Mouse (Mus musculus): Measurements from ENCODE around the gene Kcnh1. TPM values are rescaled to one million over a fixed set of nuclear protein-coding genes. Genes with fewer than 3 reads are reported as not detected.

Kcnh1 gene
- polyA plus RNA-seq, 1 experiment from 2014 or later = 0.81 TPM

GRCm38 (mm10) chr1:192485030-192485429, 294.5 kb downstream of the Kcnh1 start:
- Histone ChIP-seq H3K36me3 (ENCODE audit: poor library complexity, severe bottlenecking) (no peaks in the 10 kb centered on the region), H3K4me3 (no peak overlapping the region), H3K4me1 (no peaks in the 10 kb centered on the region), H3K27me3 (no peaks in the 10 kb centered on the region), H3K27ac (no peak overlapping the region), H3K9ac (no peak overlapping the region), H3K9me3 (replicated peaks) (no peaks in the 10 kb centered on the region), H3K4me2 (no peak overlapping the region)
- WGBS = 78% methylated on average over 3 of the region's 3 CpGs
- ATAC-seq = no peak

DNA sequence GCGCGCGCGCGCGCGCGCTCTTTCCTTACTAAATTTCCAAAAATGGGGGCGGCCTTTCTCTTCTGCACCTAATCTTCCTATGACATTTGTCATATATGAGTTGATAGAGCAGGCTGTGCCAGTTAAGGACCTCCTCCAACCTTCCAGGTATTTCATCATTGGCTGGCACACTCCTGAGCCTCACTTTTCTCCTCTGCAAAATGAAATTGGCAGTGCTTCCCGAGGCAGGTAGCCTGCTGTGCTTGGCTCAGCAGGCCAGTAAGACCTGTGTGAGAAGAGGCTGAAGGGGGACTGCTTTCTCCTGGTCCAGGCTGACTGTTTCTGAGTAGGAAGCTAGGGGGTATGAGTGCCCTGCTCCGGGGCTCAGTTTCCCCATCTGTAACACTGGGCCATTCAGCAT, 297.0 kb downstream of the Kcnh1 start:
- H3K4me2 ChIP-seq = no peak overlapping the region
- no peak overlapping the region for H3K9ac ChIP-seq
- 92% methylated on average over 11 of the region's 11 CpGs for WGBS
- no peaks in the 10 kb centered on the region for H3K36me3 ChIP-seq (ENCODE audit: poor library complexity, severe bottlenecking)
- H3K27me3 ChIP-seq = no peaks in the 10 kb centered on the region
- H3K4me1 ChIP-seq = no peaks in the 10 kb centered on the region
- no peak for ATAC-seq
- H3K4me3 ChIP-seq = no peak overlapping the region
- H3K27ac ChIP-seq = no peak overlapping the region
- no peaks in the 10 kb centered on the region for H3K9me3 ChIP-seq (replicated peaks)

DNA sequence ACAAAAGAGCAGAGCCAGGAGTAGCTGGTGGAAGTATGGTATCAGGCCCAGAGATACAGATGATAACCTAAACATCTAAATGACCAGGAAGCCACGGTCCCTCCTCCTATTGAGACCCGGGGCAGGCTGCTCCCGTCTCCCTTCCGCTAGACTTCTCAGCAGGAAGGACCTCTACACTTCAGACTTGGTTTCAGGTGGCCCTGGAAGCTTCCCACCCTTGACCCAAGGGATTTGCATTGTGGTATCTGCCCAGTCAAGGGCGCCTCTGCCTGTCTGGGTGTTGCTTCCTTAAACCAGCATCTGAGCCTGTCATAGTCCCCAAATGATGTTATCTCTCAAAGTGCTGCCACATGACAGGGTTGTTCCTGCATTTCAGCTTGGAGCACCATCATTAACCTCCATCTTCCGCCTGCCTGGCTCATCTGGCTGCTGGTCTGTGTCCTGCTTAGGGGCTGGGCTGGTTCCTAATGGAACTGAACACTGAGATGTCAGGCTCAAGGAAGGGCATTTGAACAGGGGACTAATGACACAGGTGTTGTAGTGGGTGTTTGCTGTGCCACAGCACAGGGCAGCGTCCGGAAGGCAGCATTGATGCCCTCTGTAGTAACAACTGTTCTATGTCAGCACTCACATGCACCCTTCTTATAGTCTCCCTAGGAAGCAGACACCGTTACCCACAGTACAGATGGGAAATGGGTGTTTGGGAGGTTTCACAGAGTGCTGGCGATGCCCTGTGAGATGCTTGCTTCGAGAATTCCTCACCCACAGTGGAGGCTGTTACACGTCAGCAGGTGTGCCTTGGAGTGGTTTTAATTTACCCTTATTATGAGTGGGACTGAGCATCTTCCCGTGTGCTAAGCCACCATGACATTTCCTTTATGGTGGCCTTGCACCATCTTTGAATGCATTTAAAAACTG, 299.6 kb downstream of the Kcnh1 start:
- no peaks in the 10 kb centered on the region for H3K27me3 ChIP-seq
- no peaks in the 10 kb centered on the region for H3K36me3 ChIP-seq (ENCODE audit: poor library complexity, severe bottlenecking)
- H3K27ac ChIP-seq = no peak overlapping the region
- no peaks in the 10 kb centered on the region for H3K4me1 ChIP-seq
- WGBS = 82% methylated on average over 13 of the region's 13 CpGs
- H3K9ac ChIP-seq = no peak overlapping the region
- no peaks in the 10 kb centered on the region for H3K9me3 ChIP-seq (replicated peaks)
- no peak overlapping the region for H3K4me3 ChIP-seq
- H3K4me2 ChIP-seq = no peak overlapping the region
- no peak for ATAC-seq

- Histone ChIP-seq H3K4me3 (no peak overlapping the region), H3K9ac (no peak overlapping the region), H3K36me3 (ENCODE audit: poor library complexity, severe bottlenecking) (no peaks in the 10 kb centered on the region), H3K4me2 (no peak overlapping the region), H3K9me3 (replicated peaks) (no peaks in the 10 kb centered on the region), H3K27ac (no peak overlapping the region), H3K4me1 (no peaks in the 10 kb centered on the region), H3K27me3 (no peaks in the 10 kb centered on the region)
- no peak for ATAC-seq
- WGBS = 93% methylated on average over 2 of the region's 2 CpGs
Observed at GRCm38 (mm10) chr1:192497505-192497904, 306.9 kb downstream of the Kcnh1 start.

DNA sequence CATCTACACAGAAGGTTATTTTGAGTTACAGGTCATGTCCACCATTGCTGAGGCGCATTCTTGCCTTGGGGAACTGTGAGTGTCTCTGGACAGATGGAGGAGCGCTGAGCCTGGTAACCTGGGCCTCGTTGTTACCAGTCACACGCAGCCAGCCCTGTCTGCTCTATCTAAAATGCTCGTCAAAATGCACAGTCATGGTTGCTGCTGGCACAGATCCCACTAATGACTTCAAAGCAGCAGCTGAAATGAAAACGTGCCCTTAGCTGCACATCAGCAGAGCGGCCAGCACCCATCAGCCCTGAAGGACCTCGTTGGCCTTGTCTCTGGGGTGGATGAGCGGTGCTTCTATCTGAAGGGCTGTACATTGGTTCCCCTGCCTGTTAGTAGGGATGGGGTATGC, 311.4 kb downstream of the Kcnh1 start:
- Histone ChIP-seq H3K36me3 (ENCODE audit: poor library complexity, severe bottlenecking) (no peaks in the 10 kb centered on the region), H3K27me3 (no peaks in the 10 kb centered on the region), H3K27ac (no peak overlapping the region), H3K4me2 (no peak overlapping the region), H3K9me3 (replicated peaks) (no peaks in the 10 kb centered on the region), H3K4me3 (no peak overlapping the region), H3K9ac (no peak overlapping the region), H3K4me1 (no peaks in the 10 kb centered on the region)
- WGBS = 69% methylated on average over 9 of the region's 9 CpGs
- ATAC-seq = no peak

DNA sequence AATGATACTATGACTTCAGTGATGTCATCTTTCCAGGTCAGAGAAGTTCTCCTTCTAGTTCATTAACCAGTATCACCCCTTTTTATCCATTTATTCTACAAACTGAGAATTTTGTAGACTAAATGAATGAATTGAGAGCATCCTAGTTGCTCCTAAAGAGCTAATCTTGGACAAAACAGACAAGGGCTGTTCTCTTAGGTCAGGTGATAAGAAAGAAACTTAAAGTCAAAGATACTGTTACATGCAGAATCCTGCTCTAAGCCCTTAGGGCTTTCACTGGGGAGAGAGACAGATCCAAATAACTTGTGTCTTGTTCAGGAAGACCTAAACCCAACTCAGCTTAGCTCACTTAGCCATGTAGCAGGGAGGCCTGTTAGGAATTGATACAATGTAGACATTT, 312.3 kb downstream of the Kcnh1 start:
- no peaks in the 10 kb centered on the region for H3K9me3 ChIP-seq (replicated peaks)
- no peaks in the 10 kb centered on the region for H3K27me3 ChIP-seq
- no peak for ATAC-seq
- H3K4me3 ChIP-seq = no peak overlapping the region
- H3K27ac ChIP-seq = no peak overlapping the region
- H3K4me1 ChIP-seq = no peaks in the 10 kb centered on the region
- H3K4me2 ChIP-seq = no peak overlapping the region
- no peaks in the 10 kb centered on the region for H3K36me3 ChIP-seq (ENCODE audit: poor library complexity, severe bottlenecking)
- H3K9ac ChIP-seq = no peak overlapping the region

DNA sequence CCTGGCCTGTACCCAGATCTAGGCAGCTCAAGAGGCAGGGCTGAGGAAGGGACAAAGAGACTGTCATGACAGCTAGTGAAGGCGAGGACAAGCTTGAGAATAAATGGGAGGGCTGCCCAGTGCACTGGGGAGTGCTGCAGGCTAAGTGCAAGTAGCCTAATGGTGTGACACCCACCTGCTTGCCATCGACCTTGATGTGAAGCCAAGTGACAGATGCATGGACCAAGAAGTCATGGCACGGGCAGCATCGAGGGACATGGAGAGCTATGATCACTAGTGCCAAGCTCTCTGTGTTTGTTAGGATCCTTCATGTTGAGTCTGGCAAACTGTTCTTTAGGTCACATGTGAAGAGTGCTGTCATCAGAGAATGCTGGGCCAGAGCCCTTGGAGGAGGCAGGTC, 313.1 kb downstream of the Kcnh1 start:
- no peaks in the 10 kb centered on the region for H3K36me3 ChIP-seq (ENCODE audit: poor library complexity, severe bottlenecking)
- no peak overlapping the region for H3K9ac ChIP-seq
- H3K4me3 ChIP-seq = no peak overlapping the region
- H3K9me3 ChIP-seq (replicated peaks) = no peaks in the 10 kb centered on the region
- H3K27me3 ChIP-seq = no peaks in the 10 kb centered on the region
- 88% methylated on average over 4 of the region's 4 CpGs for WGBS
- no peak for ATAC-seq
- no peak overlapping the region for H3K4me2 ChIP-seq
- no peak overlapping the region for H3K27ac ChIP-seq
- no peaks in the 10 kb centered on the region for H3K4me1 ChIP-seq

DNA sequence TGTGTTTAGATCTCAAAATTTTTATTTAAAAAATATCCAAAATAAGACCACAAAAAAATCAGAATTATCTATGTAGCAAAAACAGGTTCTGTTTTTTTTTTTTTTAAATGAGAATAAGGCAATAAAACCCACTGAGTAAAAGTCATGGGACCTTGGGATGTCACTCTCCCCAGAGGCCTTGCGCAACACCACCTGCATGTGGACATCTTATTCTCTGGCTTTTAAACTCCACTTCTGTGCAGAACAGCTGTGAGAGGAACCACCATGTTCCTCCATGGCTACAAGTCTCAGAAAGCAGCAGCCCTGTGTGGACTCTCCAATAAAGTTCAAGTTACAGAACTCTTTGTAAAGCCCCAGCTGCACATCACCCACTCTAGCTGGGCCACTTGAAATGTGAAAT, 322.2 kb downstream of the Kcnh1 start:
- 97% methylated on average over 1 of the region's 1 CpGs for WGBS
- H3K4me2 ChIP-seq = no peak overlapping the region
- no peak for ATAC-seq
- no peaks in the 10 kb centered on the region for H3K4me1 ChIP-seq
- no peak overlapping the region for H3K9ac ChIP-seq
- H3K27ac ChIP-seq = no peak overlapping the region
- H3K4me3 ChIP-seq = no peak overlapping the region
- H3K36me3 ChIP-seq (ENCODE audit: poor library complexity, severe bottlenecking) = no peaks in the 10 kb centered on the region
- no peaks in the 10 kb centered on the region for H3K27me3 ChIP-seq
- no peaks in the 10 kb centered on the region for H3K9me3 ChIP-seq (replicated peaks)

DNA sequence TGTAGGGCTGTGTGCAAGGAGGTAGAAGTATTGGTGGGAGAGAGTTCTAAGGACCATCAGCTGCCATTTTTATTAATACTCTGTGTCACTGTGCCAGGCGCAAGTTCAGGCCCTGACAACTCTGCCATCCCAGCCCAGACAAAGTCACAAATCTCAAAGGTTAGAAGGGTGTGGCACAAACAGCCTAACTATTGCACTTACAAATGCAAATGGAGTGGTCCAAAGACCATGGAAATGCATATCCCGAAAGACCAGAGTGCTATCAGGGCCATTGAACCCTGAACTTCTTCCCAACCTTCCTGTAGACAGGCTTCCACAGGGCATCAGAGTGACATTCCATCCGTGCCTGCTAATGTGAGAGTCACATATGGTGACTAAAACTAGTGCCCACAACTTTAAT, 324.8 kb downstream of the Kcnh1 start:
- Histone ChIP-seq H3K4me1 (no peaks in the 10 kb centered on the region), H3K4me2 (no peak overlapping the region), H3K9me3 (replicated peaks) (no peaks in the 10 kb centered on the region), H3K27me3 (no peaks in the 10 kb centered on the region), H3K9ac (no peak overlapping the region), H3K27ac (no peak overlapping the region), H3K36me3 (ENCODE audit: poor library complexity, severe bottlenecking) (no peaks in the 10 kb centered on the region), H3K4me3 (no peak overlapping the region)
- no peak for ATAC-seq
- WGBS = 86% methylated on average over 3 of the region's 3 CpGs

DNA sequence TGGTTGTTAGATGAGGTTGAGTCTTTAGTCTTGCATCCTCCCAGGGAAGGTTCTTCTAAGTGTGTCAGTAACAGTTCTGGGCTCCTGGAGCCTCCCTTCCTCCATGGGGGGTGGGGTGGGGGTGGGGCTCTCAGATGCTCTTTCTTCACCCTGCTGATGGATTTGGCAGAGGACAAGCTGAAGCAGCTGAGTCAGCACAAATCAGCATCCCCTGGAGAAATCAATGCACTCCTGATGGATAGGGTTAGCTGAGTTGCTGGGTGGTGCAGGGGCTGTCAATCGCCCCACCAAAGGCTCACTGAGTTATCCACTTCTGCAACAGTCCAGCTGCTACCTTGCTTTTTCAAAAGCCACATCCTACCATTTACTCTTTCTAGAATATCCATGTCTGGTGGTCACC, 329.1 kb downstream of the Kcnh1 start:
- no peak overlapping the region for H3K4me3 ChIP-seq
- ATAC-seq = no peak
- H3K9ac ChIP-seq = no peak overlapping the region
- H3K9me3 ChIP-seq (replicated peaks) = no peaks in the 10 kb centered on the region
- WGBS = 79% methylated on average over 1 of the region's 1 CpGs
- H3K27ac ChIP-seq = no peak overlapping the region
- no peaks in the 10 kb centered on the region for H3K27me3 ChIP-seq
- H3K4me2 ChIP-seq = no peak overlapping the region
- H3K36me3 ChIP-seq (ENCODE audit: poor library complexity, severe bottlenecking) = no peaks in the 10 kb centered on the region
- H3K4me1 ChIP-seq = peaks cover 23% of the 10 kb centered on the region

- 0 out of 2 replicates have a peak overlapping the region, but pooled peaks have one; percentile 11 for H3K4me2 ChIP-seq
- H3K27ac ChIP-seq = no peak overlapping the region
- no peaks in the 10 kb centered on the region for H3K27me3 ChIP-seq
- peaks cover 23% of the 10 kb centered on the region for H3K4me1 ChIP-seq
- H3K36me3 ChIP-seq (ENCODE audit: poor library complexity, severe bottlenecking) = no peaks in the 10 kb centered on the region
- H3K4me3 ChIP-seq = no peak overlapping the region
- no peaks in the 10 kb centered on the region for H3K9me3 ChIP-seq (replicated peaks)
- 18% methylated on average over 13 of the region's 13 CpGs for WGBS
- ATAC-seq = no peak
- no peak overlapping the region for H3K9ac ChIP-seq
Observed at GRCm38 (mm10) chr1:192520836-192521435, 330.4 kb downstream of the Kcnh1 start.

- Histone ChIP-seq H3K9me3 (replicated peaks) (no peaks in the 10 kb centered on the region), H3K27me3 (no peaks in the 10 kb centered on the region), H3K9ac (no peak overlapping the region), H3K4me1 (peaks cover 23% of the 10 kb centered on the region), H3K4me3 (no peak overlapping the region), H3K36me3 (ENCODE audit: poor library complexity, severe bottlenecking) (no peaks in the 10 kb centered on the region), H3K4me2 (no peak overlapping the region), H3K27ac (no peak overlapping the region)
- ATAC-seq = no peak
- WGBS = 31% methylated on average over 12 of the region's 12 CpGs
Observed at GRCm38 (mm10) chr1:192522376-192523178, 332.0 kb downstream of the Kcnh1 start.

Data from forebrain, embryonic 13.5 days (tissue).